Mouse (Mus musculus) cerebellum, adult 2 months (tissue): ENCODE results near the gene 1190005I06Rik. TPM values are rescaled to one million over a fixed set of nuclear protein-coding genes. Genes with fewer than 3 reads are reported as not detected.

Experiments
- DNase-seq, 2 experiments: peaks; one replicate each; pipeline ENCODE4 v3.0.0; 2021
- H3K27ac ChIP-seq: fragments of 200-500 bp; 2 replicates; pipeline ENCODE4 v1.5.1; 2012; ENCODE audit warnings: low read length, control low read depth, inconsistent platforms; ENCODE audit not compliant: insufficient read depth
- H3K27me3 ChIP-seq: fragments of 200-500 bp; 2 replicates; pipeline ENCODE4 v1.6.1; 2012; ENCODE audit warnings: inconsistent platforms, mild to moderate bottlenecking, low read length, moderate library complexity; ENCODE audit not compliant: control insufficient read depth, insufficient read depth
- H3K4me1 ChIP-seq: fragments of 200-500 bp; 2 replicates; pipeline ENCODE4 v1.6.1; 2011; ENCODE audit warnings: low read length; ENCODE audit not compliant: control insufficient read depth, insufficient read depth
- H3K4me3 ChIP-seq: fragments of 200-500 bp; replicated peaks from 2 replicates; pipeline ENCODE3; 2011; ENCODE audit warnings: mild to moderate bottlenecking, low read depth, low read length, control low read depth; ENCODE audit not compliant: insufficient read depth
- CTCF ChIP-seq: fragments of 200-500 bp; IDR thresholded peaks from 2 replicates; pipeline ENCODE4 v1.5.1; 2011; ENCODE audit warnings: low read depth, mild to moderate bottlenecking, control low read depth, low read length, moderate library complexity, borderline replicate concordance; ENCODE audit not compliant: insufficient read depth
- POLR2A ChIP-seq: fragments of 200-500 bp; IDR thresholded peaks from 2 replicates; pipeline ENCODE4 v1.6.1; 2011; ENCODE audit warnings: low read length, control low read depth, borderline replicate concordance; ENCODE audit not compliant: insufficient read depth
- WGBS: fragments of 180-500 bp; shearing (Covaris S2); methylation state at CpG from one replicate; pipeline ENCODE4 v1.1.7; 2018; 5-methylcytosine and 5-hydroxymethylcytosine counted together
- polyA plus RNA-seq: library from polyadenylated mRNA; depleted of rRNA; stranded (reverse); fragments of >200 nt; gene quantifications from 2 replicates; pipeline ENCODE4 v1.2.3, GENCODE M21; 2012

1190005I06Rik gene
- polyA plus RNA-seq, 1 experiment: 8.1 TPM

DNA sequence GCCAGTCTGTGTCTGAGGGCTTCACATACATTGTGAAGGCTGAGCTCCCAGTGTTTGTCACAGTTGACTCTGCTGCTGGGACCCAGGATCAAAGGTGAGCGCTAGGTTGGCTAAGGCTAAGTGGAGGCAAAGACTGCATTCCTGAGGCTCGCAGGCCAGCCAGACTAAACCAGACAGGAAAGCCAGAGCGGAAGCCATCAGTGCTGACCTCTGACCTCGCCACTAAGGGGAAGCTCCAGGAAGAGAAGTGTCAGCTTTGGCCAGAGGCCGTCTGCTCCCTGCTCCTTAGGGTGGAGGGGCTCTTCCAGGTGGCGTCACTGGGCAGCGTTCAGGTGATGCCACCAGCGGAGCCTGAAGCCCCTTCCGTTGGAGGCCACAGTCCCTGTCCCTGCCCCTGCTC, 71.6 kb downstream of the 1190005I06Rik start:
- no peak for TF ChIP-seq POLR2A
- no peak for TF ChIP-seq CTCF
- 84% methylated on average over 9 of the region's 9 CpGs for WGBS
- H3K27ac ChIP-seq: no peak overlapping the region
- no peaks in the 10 kb centered on the region for H3K27me3 ChIP-seq
- DNase-seq: no peak
- no peak overlapping the region for H3K4me3 ChIP-seq
- H3K4me1 ChIP-seq: peaks cover 36% of the 10 kb centered on the region

DNA sequence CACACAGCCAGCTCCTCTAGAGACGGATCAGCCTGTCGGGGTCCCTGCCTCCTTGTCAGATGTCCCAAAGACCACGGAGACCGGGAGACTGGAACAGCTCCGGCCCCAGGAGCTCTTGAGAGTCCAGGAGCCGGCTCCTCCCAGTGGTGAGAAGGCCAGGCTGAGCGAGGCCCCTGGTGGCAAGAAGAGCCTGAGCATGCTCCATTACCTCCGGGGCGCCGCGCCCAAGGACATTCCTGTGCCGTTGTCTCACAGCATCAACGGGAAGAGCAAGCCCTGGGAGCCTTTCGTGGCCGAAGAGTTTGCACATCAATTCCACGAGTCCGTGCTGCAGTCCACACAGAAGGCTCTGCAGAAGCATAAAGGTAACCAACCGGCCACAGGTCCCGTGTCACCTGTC, 72.5 kb downstream of the 1190005I06Rik start:
- no peak overlapping the region for H3K4me3 ChIP-seq
- H3K27me3 ChIP-seq: no peaks in the 10 kb centered on the region
- peaks cover 42% of the 10 kb centered on the region for H3K4me1 ChIP-seq
- peak in 1 of 2 experiments; percentile 27 for DNase-seq
- WGBS: 59% methylated on average over 19 of the region's 19 CpGs
- H3K27ac ChIP-seq: no peak overlapping the region
- TF ChIP-seq POLR2A: no peak
- TF ChIP-seq CTCF: no peak

DNA sequence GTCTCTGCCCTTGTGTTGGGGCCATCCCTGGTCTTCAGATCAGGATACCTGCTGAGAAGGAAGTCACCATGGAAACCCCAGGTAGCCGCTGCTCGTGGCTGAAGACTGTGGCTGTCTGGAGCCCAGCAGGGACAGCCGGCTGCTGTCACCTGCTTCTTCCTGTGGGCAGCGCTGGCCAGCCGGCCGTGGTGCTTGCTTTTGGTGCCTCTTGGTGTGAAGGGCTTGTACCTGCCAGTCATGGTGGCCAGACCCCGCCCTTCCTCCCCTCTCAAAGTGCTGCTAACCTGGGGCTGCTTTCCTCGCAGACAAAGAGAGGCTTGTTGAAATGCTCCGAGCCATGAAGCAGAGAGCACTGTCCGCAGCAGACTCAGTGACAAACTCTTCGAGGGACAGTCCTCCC, 73.6 kb downstream of the 1190005I06Rik start:
- peaks cover 43% of the 10 kb centered on the region for H3K4me1 ChIP-seq
- peak in 1 of 2 experiments; percentile 42 for DNase-seq
- TF ChIP-seq POLR2A: no peak
- TF ChIP-seq CTCF: no peak
- H3K27ac ChIP-seq: no peak overlapping the region
- H3K4me3 ChIP-seq: no peak overlapping the region
- WGBS: 47% methylated on average over 11 of the region's 11 CpGs
- no peaks in the 10 kb centered on the region for H3K27me3 ChIP-seq

DNA sequence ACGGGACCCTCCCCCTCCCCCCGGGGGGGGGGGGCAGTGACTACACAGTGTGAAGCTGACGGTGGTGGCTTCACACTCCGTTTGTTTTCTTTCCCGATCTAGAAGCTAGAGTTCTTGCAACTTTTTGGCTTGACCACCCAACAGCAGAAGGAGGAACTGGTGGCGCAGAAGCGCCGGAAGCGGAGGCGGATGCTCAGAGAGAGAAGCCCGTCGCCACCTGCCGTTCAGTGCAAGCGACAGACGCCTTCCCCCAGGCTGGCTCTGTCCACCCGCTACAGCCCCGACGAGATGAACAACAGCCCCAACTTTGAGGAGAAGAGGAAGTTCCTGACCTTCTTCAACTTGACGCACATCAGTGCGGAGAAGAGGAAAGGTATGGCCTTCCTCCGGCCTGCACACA, 74.9 kb downstream of the 1190005I06Rik start:
- Histone ChIP-seq H3K27me3 (no peaks in the 10 kb centered on the region), H3K27ac (no peak overlapping the region), H3K4me3 (no peak overlapping the region), H3K4me1 (peaks cover 40% of the 10 kb centered on the region)
- TF ChIP-seq CTCF: 0 out of 2 replicates have a peak, but pooled peaks have one; percentile 22
- TF ChIP-seq POLR2A: no peak
- peak; percentile 59 to 68 for DNase-seq
- 39% methylated on average over 21 of the region's 21 CpGs for WGBS

DNA sequence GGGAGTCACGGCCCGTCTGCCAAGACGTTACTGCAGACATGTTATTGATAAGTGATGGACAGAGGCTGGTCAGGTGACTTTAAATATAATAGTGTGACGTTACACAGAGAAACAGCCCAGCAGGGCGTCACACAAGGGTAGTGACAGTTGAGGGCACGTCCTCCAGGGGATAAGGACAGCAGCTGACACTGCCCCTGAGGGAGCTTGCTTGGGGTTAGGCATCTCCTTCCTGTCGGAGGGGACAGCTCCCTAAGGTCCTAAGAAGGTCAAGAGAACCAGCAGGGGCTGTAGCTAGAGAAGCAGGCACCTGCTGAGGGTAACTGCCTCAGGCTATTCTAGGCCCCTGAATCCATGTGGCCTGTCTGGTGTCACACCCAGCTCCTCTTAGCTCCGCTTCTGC, 75.9 kb downstream of the 1190005I06Rik start:
- Histone ChIP-seq H3K27ac (no peak overlapping the region), H3K4me3 (no peak overlapping the region)
- 82% methylated on average over 8 of the region's 8 CpGs for WGBS

DNA sequence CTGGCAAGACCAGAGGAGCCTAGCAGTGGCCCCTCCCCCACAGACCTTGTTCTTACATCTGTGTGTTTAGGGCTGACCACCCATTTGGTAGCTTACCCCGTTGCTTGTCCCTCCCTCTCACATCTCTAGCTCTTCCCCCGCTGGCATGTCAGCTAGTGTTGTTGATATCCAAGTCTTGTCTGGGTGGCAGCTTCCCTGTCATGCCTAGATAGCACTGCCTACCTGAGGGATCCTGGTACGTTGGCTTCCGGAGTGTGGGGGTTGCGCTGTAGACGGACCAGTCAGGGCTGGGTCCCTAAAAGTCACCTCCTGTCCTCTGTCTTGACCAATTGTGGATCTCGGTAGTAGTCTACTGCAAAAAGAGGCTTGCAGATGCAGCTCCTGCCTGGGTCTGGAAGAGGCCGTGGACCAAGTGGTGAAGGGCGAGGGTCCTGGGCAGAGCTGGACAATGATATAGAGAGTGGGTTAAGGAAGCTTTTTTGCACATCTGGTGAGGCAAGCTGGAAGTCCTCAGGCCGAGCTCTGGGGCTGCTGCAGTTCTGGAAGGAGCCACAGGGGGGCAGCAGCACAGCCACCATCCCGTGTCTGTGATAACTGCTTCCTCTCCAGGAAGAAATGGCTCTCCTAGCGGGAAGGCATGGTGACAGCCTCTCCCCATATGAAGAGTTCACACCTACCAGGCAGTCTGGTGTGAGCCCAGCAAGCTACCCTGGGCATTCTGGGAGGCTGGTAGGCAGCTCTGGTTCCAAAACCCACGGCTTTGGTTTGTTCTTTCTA, 77.3 kb downstream of the 1190005I06Rik start:
- Histone ChIP-seq H3K27ac (no peak overlapping the region), H3K4me1 (peaks cover 51% of the 10 kb centered on the region), H3K27me3 (no peaks in the 10 kb centered on the region), H3K4me3 (no peak overlapping the region)
- 45% methylated on average over 13 of the region's 13 CpGs for WGBS
- DNase-seq: peak; percentile 71 to 82
- TF ChIP-seq CTCF: peak; percentile 83
- no peak for TF ChIP-seq POLR2A

More for the DNA sequence above, 75.9 kb downstream of the 1190005I06Rik start:
- Histone ChIP-seq H3K27me3 (no peaks in the 10 kb centered on the region), H3K4me1 (peaks cover 43% of the 10 kb centered on the region)
- DNase-seq: peak in 1 of 2 experiments; percentile 19
- TF ChIP-seq POLR2A: no peak
- no peak for TF ChIP-seq CTCF

DNA sequence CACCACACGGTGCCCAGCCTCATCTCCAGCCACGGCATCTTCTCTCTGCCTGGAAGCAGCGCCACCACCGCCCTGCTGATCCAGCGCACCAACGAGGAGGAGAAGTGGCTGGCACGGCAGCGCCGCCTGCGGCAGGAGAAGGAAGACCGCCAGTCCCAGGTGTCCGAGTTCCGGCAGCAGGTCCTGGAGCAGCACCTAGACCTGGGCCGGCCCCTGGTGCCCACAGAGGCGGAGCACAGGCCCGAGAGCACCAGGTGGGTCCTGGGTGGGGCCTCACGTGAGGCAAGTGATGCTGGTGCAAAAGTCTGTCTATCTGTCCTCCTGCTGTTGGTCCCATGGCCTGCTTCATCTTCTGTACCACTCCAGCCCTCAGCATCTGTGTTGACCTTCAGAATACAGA, 78.3 kb downstream of the 1190005I06Rik start:
- WGBS: 82% methylated on average over 17 of the region's 17 CpGs
- H3K27ac ChIP-seq: no peak overlapping the region
- H3K27me3 ChIP-seq: no peaks in the 10 kb centered on the region
- TF ChIP-seq POLR2A (no peak), CTCF (no peak)
- DNase-seq: no peak
- H3K4me1 ChIP-seq: peaks cover 55% of the 10 kb centered on the region
- H3K4me3 ChIP-seq: no peak overlapping the region

DNA sequence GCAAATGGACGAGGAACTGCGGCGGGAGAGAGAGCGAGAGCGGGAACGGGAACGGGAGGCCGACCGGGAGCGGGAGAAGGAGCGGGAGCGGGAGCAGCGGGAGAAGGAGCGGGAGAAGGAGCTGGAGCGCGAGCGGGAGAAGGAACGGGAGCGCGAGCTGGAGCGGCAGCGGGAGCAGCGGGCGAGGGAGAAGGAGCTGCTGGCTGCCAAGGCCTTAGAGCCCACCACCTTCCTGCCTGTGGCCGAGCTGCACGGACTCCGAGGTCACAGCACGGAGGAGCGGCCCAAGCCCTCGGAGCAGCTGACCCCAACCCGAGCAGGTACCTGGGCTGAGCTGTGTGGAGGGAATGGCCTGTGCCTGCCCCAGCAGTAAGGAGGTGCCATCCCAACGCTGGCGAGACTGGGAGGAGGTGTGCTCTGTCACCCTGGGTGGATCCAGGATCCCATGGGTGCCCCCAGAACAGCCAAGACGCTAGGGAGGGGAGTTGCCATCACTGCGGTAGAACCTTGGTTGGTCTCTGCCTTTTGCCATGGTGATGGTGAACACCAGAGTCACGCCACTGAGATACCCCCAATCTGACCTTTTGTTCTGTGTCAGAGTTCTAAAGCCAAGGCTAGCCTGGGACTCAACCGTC, 79.2 kb downstream of the 1190005I06Rik start:
- Histone ChIP-seq H3K4me3 (no peak overlapping the region), H3K4me1 (peaks cover 57% of the 10 kb centered on the region), H3K27ac (no peak overlapping the region), H3K27me3 (no peaks in the 10 kb centered on the region)
- no peak for TF ChIP-seq POLR2A
- 94% methylated on average over 37 of the region's 37 CpGs for WGBS
- DNase-seq: no peak
